Mouse (Mus musculus): ENCODE data around the gene Tnfsf15.

Gene Tnfsf15

GRCm38 (mm10) chr4:63744693-63745171 is at the start of gene Tnfsf15:
Gene Tnfsf15 (minus strand): TSS chr4:63745113.
- peak; percentile 6 to 28 for DNase-seq (ENCODE audit: low spot score in 2 of 2)

DNA sequence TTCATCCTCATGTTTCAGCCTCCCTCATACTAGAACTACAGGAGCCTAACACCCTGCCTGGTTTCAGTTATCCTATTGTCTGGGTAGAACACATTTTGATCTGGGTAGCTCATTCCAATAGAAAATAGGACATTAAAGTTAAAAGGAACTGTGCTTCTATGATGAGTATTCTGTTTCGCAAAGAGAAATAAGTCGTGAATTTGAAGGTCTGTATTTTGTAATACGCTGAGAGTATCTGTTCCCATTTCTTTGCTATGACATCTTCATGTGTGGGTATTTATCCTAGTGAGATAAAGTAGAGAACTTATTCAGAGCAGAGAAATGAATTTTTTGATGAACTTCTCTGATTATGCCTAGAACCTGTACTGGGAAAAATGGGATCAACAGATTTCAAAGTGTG is 47.4 kb upstream of the Tnfsf15 start:
- no peak for DNase-seq (ENCODE audit: low spot score in 2 of 2)

- DNase-seq (ENCODE audit: low spot score in 2 of 2): no peak
Observed at GRCm38 (mm10) chr4:63785466-63785865, 40.6 kb upstream of the Tnfsf15 start.

GRCm38 (mm10) chr4:63783826-63784225 is 38.9 kb upstream of the Tnfsf15 start:
- DNase-seq (ENCODE audit: low spot score in 2 of 2): no peak

DNA sequence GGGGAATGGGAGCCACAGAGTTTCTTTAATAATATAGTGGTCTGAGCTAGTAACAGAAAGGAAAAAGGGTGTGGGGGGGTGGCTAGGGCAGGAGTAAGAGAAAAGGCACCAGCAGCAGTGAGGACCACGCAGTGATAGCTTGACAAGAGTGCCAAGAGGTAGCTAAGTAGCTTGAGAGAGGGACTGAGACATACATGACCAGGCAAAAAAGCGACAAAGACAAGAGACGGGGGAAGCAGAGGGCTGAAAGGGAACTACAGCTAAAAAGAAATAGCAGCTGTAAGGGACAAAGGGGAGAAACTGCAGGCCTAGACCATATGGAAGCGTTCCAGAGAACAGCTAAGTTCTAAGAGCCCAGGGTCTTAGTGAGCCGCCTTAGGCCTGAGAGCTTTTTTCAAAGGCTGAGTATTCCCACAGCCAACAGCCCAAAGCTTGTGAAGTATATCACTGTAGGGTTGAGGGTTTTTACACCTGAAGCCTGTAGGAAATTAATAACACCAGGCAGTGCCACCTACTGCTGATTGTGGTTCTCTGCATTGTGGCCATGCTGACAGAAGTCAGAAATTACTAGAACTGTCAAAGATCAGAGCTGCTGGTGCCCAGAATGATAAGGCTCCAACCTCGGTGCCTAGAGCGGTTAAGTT is 38.2 kb upstream of the Tnfsf15 start:
- DNase-seq (ENCODE audit: low spot score in 2 of 2): no peak

DNA sequence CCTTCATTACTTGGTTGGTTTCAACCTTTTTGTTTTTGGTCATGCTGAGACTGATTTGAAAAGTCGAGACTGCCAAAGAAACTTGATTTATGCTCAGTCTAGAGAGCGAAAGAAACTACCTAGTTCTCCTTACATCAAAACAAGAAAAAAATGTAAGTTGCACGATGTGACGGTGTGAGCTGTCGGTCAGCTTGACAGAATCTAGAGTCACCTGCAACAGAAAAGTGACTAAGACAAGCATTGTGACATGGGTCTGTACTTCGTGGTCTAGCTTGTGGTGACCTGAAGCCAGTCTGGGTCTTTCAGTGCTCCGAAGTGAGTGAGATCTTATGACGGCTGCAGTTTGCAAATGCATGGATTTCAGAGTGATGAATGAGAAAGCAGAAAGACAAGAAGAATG is 32.3 kb upstream of the Tnfsf15 start:
- no peak for DNase-seq (ENCODE audit: low spot score in 2 of 2)

DNA sequence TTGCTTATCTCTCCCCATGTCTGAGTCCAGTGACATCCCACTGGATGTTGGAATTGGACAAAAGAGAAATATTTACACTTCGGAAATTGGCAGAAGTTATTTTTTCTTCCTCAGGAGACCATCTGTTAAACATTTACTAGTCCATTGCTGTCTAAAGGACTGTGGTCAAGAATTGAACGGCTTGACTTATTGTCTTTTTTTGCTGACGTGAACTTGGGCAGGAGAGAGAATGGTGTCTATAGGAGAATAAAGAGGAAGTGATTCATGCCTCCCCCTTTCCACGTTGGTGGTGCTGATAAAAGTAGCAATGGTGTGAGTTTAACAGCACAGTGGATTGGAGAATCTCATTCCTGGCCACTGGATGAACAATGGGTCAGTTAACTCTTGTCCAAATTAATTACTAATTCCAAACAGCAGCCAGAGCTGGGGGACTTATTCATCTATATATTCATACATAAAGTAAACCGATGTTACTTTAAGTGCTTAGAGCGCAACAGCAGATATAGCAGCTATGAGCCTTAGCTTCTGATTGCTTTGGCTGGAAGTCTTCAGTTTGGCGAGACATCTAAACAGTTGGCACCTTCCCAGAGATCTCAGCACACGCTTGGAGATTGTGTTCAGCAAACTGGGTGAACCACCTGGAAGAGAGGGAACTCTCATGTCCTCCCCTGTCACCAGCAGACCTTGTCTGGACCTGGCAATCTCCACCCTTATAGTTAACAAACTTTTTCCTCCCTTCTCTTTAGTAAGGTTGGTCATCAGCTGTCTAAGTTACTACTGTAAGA is 28.6 kb upstream of the Tnfsf15 start:
- no peak for DNase-seq (ENCODE audit: low spot score in 2 of 2)

DNA sequence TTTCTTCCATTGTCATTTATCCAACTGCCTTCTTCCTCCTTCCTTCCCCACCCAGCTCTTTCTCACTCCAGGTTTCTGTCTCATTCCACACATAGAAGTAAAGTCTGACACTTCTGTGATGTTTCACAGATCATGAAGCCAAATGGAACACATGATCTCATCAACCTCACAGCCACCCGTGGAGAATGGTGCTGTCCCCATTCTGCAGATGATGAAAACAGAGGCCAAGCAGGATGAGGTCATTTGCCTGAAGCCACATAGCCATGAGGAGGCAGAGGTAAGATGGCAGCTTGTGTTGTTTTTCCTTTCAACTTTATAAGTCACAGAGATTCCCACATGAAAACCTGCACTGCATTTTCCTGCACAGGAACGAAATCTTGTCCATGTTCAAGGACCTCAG is 27.6 kb upstream of the Tnfsf15 start:
- no peak for DNase-seq (ENCODE audit: low spot score in 2 of 2)

GRCm38 (mm10) chr4:63771291-63771690 is 26.4 kb upstream of the Tnfsf15 start:
- DNase-seq (ENCODE audit: low spot score in 2 of 2): no peak

DNA sequence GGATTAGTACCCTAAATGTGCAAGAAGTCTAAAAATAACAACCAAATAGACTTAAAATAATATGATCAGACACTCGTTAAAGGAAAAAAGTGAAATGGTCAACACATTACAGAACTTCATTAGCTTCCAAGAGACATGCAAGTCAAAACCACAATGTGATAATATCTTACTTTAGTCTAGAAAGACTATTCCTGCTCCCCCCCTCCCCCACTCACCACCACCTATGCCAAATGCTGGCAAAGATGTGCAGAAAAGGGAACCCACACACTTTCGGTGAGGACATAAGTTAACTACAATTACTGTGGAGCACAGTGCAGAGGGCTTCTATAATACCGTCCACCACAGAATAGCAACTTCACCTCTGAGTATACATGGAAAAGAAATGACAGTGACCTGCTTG is 24.2 kb upstream of the Tnfsf15 start:
- no peak for DNase-seq (ENCODE audit: low spot score in 2 of 2)

- DNase-seq (ENCODE audit: low spot score in 2 of 2): no peak
Observed at GRCm38 (mm10) chr4:63765050-63765449, 20.1 kb upstream of the Tnfsf15 start.

DNA sequence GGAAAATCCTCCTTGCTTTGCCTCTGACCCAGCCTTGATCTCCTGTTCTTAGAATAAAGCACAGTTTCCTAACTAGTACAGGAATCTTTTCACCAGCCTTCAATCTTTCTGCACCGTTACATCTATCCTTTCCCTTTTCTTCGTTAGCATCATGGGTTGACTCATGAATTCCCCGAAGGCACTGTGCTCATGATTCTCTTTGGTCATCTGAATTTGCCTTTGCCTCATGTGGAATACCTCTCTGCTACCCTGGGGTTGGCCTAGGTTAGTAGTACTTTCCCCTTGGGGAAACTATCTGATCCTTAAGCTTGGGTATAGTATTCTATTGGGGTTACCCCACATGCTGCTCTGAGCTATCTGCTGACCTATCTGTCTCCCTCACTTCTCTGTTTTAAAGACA is 15.0 kb upstream of the Tnfsf15 start:
- no peak for DNase-seq (ENCODE audit: low spot score in 2 of 2)

- no peak for DNase-seq (ENCODE audit: low spot score in 2 of 2)
Observed at GRCm38 (mm10) chr4:63757527-63758154, 12.7 kb upstream of the Tnfsf15 start.

DNA sequence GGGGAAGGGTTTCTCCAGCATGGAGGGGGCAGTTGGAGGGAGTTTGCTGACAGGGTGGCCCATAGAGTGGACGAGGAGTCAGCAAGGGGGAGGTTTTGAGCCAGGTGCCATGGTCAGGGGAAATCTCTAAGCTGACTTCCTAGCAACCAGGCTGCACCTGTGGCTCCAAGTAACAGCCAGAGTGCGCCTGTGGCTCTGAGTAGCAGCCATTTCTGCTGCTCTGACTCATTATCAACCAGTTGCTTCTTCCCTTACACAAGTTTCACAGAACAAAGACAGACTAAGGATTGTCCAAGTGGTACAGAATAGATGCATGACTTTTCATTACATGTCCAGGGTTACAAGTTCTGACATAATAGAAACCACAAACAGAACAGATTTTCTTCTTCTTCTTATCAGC is 11.2 kb upstream of the Tnfsf15 start:
- no peak for DNase-seq (ENCODE audit: low spot score in 2 of 2)

- no peak for DNase-seq (ENCODE audit: low spot score in 2 of 2)
Observed at GRCm38 (mm10) chr4:63754467-63755020, 9.6 kb upstream of the Tnfsf15 start.

GRCm38 (mm10) chr4:63753855-63754254 is 8.9 kb upstream of the Tnfsf15 start:
- no peak for DNase-seq (ENCODE audit: low spot score in 2 of 2)

DNA sequence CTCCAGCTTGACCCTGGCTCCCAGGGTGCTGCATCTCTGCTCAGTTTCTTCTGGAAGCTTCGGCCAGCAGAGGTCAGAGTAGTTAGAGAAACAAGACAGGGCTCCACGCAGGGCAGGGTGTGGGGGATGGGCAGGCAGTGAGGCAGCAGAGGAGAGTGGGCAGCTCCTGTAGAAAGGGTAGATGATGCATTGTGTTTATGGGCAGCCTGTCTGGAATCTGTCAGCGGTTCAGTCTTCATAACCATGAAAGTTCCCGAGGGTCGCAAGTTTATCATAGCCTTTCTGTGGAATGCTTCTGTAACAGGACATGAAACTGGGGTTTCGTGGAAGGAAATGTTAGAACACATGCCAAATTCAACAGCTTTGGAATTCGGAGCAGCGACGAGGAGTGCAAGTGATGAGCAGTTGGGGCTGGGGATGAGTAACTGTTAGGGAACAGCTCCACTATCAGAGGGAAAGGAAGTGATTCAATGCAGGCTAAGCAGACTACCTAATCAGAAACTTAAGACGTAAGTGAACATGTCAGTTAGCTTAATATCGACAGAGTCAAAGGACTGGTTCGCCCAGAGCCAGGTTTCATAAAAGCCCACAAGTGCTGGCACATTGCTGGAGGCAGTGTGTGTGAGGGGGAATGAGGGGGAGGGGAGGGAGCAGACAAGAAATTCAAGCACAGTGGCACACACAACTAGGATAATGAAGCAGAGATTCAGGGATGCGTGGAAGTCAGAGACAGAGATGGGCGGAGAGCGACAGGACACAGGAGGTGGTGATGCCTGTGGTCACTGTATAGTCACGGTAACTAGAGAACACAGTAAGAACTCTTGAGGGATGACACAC is 8.0 kb upstream of the Tnfsf15 start:
- DNase-seq (ENCODE audit: low spot score in 2 of 2): peak in 1 of 2 experiments; percentile 8

- no peak for DNase-seq (ENCODE audit: low spot score in 2 of 2)
Observed at GRCm38 (mm10) chr4:63748061-63748730, 3.3 kb upstream of the Tnfsf15 start.

DNA sequence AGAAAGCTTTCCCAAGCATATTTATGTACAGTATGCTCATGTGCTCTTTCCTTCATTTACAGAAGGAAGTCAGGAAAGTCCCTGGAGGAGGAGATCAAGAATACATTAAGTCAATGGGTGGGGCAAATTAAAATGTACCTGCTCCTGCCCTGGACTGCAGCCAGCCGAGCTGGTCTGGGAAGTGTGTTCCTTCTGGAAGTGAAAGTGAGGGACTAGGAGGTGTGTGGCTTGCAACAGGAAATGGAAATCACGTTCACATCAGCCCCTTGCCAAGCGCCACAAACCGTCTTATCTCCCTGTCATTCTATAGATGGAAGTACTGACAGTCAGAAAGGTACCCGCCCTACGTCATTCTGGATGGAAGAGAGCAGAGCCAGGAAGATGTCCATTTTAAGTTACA is 358 bp upstream of the Tnfsf15 start:
- DNase-seq (ENCODE audit: low spot score in 2 of 2): no peak

DNA sequence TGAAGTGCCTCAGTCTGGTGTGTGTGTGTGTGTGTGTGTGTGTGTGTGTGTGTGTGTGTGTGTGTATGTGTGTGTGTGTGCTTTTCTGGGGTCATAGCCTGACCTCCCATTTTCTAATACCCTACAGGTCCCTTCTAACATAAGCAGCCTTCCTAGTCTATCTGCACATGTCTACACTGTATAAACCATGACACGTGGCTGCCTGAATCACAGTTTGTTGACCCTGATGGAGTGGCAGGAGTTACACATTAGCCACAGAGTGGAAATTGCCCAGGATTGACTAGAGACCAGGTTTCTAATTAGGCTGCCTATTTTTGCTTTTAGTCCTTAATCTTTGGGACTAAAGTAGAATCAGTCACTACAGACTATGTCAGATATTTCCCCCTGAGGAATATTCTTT is 1.3 kb downstream of the Tnfsf15 start:
- no peak for DNase-seq (ENCODE audit: low spot score in 2 of 2)

- DNase-seq (ENCODE audit: low spot score in 2 of 2): no peak
Observed at GRCm38 (mm10) chr4:63742763-63743371, 2.0 kb downstream of the Tnfsf15 start.

All from urinary bladder, adult 18-20 months (tissue).